Mouse (Mus musculus) liver, adult 2 months (tissue): ENCODE measurements around the gene Ubr4. TPM values are rescaled to one million over a fixed set of nuclear protein-coding genes. Genes with fewer than 3 reads are reported as not detected.

ENCODE experiments used
- DNase-seq: peaks from one replicate; pipeline ENCODE4 v3.0.0-alpha.2; 2011; ENCODE audit warnings: low read depth, low spot score; ENCODE audit errors: extremely low read depth
- H3K27ac ChIP-seq: fragments of 200-500 bp; replicated peaks from 2 replicates; pipeline ENCODE4 v1.5.1; 2012; ENCODE audit warnings: low read depth, mild to moderate bottlenecking, control low read depth, inconsistent platforms, low read length; ENCODE audit not compliant: insufficient read depth
- H3K27me3 ChIP-seq: fragments of 200-500 bp; 2 replicates; pipeline ENCODE4 v1.6.1; 2012; ENCODE audit warnings: mild to moderate bottlenecking, moderate library complexity, low read length, inconsistent platforms; ENCODE audit not compliant: control insufficient read depth, insufficient read depth
- H3K36me3 ChIP-seq: fragments of 200-500 bp; 2 replicates; pipeline ENCODE4 v1.6.1; 2012; ENCODE audit warnings: low read length, inconsistent platforms; ENCODE audit not compliant: control insufficient read depth, insufficient read depth
- H3K4me1 ChIP-seq: fragments of 200-500 bp; 2 replicates; pipeline ENCODE4 v1.6.1; 2011; ENCODE audit warnings: low read length; ENCODE audit not compliant: control insufficient read depth, insufficient read depth
- H3K4me3 ChIP-seq: fragments of 200-500 bp; 2 replicates; pipeline ENCODE4 v1.5.1; 2011; ENCODE audit warnings: low read depth, mild to moderate bottlenecking, control low read depth, low read length, moderate library complexity; ENCODE audit not compliant: insufficient read depth
- H3K79me2 ChIP-seq: fragments of 200-500 bp; 2 replicates; pipeline ENCODE4 v1.6.1; 2012; ENCODE audit warnings: inconsistent platforms, mild to moderate bottlenecking, low read length, moderate library complexity; ENCODE audit not compliant: control insufficient read depth, insufficient read depth
- H3K9ac ChIP-seq: fragments of 200-500 bp; 2 replicates; pipeline ENCODE4 v1.6.1; 2012; ENCODE audit warnings: low read depth, mild to moderate bottlenecking, control low read depth, inconsistent platforms, low read length
- CTCF ChIP-seq: fragments of 200-500 bp; IDR thresholded peaks from 2 replicates; pipeline ENCODE4 v1.5.1; 2011; ENCODE audit warnings: low read depth, low read length, control low read depth
- POLR2A ChIP-seq: fragments of 200-500 bp; IDR thresholded peaks from 2 replicates; pipeline ENCODE4 v1.6.1; 2011; ENCODE audit warnings: low read length, control low read depth; ENCODE audit not compliant: insufficient read depth; ENCODE audit errors: extremely low read depth
- WGBS: fragments of 180-500 bp; shearing (Covaris S2); methylation state at CpG from one replicate; pipeline ENCODE4 v1.1.7; 2018; 5-methylcytosine and 5-hydroxymethylcytosine counted together
- polyA plus RNA-seq: library from polyadenylated mRNA; depleted of rRNA; stranded (reverse); fragments of >200 nt; gene quantifications from 2 replicates; pipeline ENCODE4 v1.2.3, GENCODE M21; 2012
- total RNA-seq: library from RNA; depleted of rRNA; stranded (reverse); fragments of >200 nt; gene quantifications from 2 replicates; pipeline ENCODE4 v1.2.3, GENCODE M21; 2014

Gene Ubr4
- total and polyA plus RNA-seq, 2 experiments: 56.7 to 149 TPM

- Histone ChIP-seq H3K27ac (no peak overlapping the region), H3K4me1 (no peaks in the 10 kb centered on the region), H3K36me3 (peaks cover 78% of the 10 kb centered on the region), H3K4me3 (no peak overlapping the region), H3K27me3 (no peaks in the 10 kb centered on the region), H3K79me2 (no peaks in the 10 kb centered on the region; the same call in 1 of the 2 replicates), H3K9ac (no peak overlapping the region)
- WGBS: 73% methylated on average over 5 of the region's 5 CpGs
- DNase-seq: no peak
- TF ChIP-seq POLR2A (no peak), CTCF (no peak)
Observed at GRCm38 (mm10) chr4:139441244-139441643, 88.8 kb downstream of the Ubr4 start.

- Histone ChIP-seq H3K4me3 (no peak overlapping the region), H3K79me2 (no peaks in the 10 kb centered on the region), H3K27me3 (no peaks in the 10 kb centered on the region), H3K36me3 (peaks cover 76% of the 10 kb centered on the region), H3K4me1 (no peaks in the 10 kb centered on the region), H3K9ac (no peak overlapping the region), H3K27ac (no peak overlapping the region)
- no peak for DNase-seq
- WGBS: 75% methylated on average over 4 of the region's 4 CpGs
- TF ChIP-seq POLR2A (no peak), CTCF (no peak)
Observed at GRCm38 (mm10) chr4:139441806-139442205, 89.4 kb downstream of the Ubr4 start.

DNA sequence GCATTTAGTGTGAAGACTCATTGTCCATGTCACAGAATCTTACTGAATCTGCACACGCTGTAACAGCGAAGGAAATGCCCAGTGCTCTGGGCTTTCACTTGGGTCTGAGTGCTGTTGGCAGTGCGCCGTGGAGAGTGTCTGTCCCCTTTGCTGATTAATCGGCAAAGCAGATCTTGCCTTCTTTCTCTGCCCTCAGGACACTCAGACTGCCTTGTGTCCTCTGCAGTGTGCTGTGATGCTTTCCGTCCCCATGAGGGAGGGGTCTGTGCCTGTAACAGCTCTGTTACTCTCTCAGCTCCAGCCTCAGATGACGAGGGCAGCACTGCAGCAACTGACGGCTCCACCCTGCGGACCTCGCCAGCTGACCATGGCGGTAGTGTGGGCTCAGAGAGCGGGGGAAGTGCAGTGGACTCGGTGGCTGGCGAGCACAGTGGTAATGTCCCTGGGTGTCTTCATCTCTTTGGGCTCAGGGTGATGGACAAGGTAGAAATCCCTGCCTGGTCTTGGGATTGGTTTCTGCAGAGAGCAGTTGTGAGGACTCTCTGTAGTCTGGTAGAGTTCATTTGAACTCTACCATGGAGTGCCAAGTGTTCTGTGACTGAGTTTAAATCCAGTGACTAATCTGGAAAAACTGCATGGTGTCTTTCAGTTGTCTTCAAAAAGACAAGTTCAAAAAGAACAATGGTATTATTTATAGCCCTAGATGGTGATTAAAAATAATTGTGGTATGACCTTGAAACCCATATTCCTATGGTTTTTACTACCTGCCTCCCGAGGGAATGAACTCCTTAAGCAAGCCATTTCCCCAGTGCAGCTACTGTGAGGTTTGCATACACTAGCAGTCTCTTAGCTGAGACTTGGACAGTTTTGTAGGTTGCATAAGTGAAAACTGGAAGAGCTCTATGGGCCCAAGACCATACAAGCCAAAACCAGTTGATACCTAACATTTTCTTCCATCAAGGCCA, 90.3 kb downstream of the Ubr4 start:
- no peak for TF ChIP-seq POLR2A
- TF ChIP-seq CTCF: no peak
- Histone ChIP-seq H3K36me3 (peaks cover 74% of the 10 kb centered on the region), H3K27me3 (no peaks in the 10 kb centered on the region), H3K9ac (no peak overlapping the region), H3K79me2 (no peaks in the 10 kb centered on the region), H3K4me3 (no peak overlapping the region), H3K27ac (no peak overlapping the region), H3K4me1 (no peaks in the 10 kb centered on the region)
- DNase-seq: no peak
- 93% methylated on average over 15 of the region's 15 CpGs for WGBS

GRCm38 (mm10) chr4:139444315-139444714, 91.9 kb downstream of the Ubr4 start:
- no peaks in the 10 kb centered on the region for H3K79me2 ChIP-seq
- no peak overlapping the region for H3K27ac ChIP-seq
- no peak for TF ChIP-seq CTCF
- no peak for TF ChIP-seq POLR2A
- H3K4me3 ChIP-seq: no peak overlapping the region
- no peaks in the 10 kb centered on the region for H3K4me1 ChIP-seq
- no peaks in the 10 kb centered on the region for H3K27me3 ChIP-seq
- peaks cover 73% of the 10 kb centered on the region for H3K36me3 ChIP-seq
- 93% methylated on average over 10 of the region's 10 CpGs for WGBS
- DNase-seq: no peak
- H3K9ac ChIP-seq: no peak overlapping the region

GRCm38 (mm10) chr4:139446176-139446575, 93.8 kb downstream of the Ubr4 start:
- Histone ChIP-seq H3K79me2 (no peaks in the 10 kb centered on the region), H3K9ac (no peak overlapping the region), H3K4me3 (no peak overlapping the region), H3K27ac (no peak overlapping the region), H3K4me1 (no peaks in the 10 kb centered on the region), H3K27me3 (no peaks in the 10 kb centered on the region), H3K36me3 (peaks cover 81% of the 10 kb centered on the region)
- WGBS: 92% methylated on average over 2 of the region's 2 CpGs
- no peak for TF ChIP-seq CTCF
- TF ChIP-seq POLR2A: no peak
- no peak for DNase-seq
